19 mouse cellular contexts compared by ENCODE assay signal in genomic region chr8:90245187-90245586, GRCm38 (mm10).
DNase-seq lines count a peak whose midpoint lies in the region; ATAC-seq and TF ChIP-seq lines count a peak whose summit lies in the region.
"Had no signal": no experiment of that assay in that cellular context is flagged by ENCODE, and none has a peak within 500 bp of the region (broad histone marks: within the 10 kb centered on the region; RNA-seq: fewer than 3 reads in every experiment).

No protein-coding gene starts in this region.

- DNase-seq in embryonic facial prominence, embryonic 11.5 days (ENCODE audit: low spot score), result no peak
- DNase-seq in embryonic facial prominence, embryonic 10.5 days (ENCODE audit: low spot score), result no peak
- DNase-seq in hindbrain, postnatal 0 days (ENCODE audit: low spot score), result no peak
- no peak for DNase-seq in midbrain, postnatal 0 days (ENCODE audit: low spot score)
- DNase-seq in left cerebral cortex, postnatal 10 days (ENCODE audit: extremely low spot score in 1 of 2, low spot score in 2 of 2), result no peak
- no peak for DNase-seq in spleen, adult 12 weeks (ENCODE audit: low spot score)
- DNase-seq in heart, adult 9 months (ENCODE audit: low spot score in 2 of 2), result no peak
- DNase-seq: gastrocnemius, postnatal 10 days; lung, adult 18-20 months; lung, postnatal 4 days; right cerebral cortex, adult 18-20 months; spleen, adult 18-20 months; thymus, adult 2 months had no signal

- H3K36me3 ChIP-seq in embryonic facial prominence, embryonic 11.5 days (replicated peaks; ENCODE audit: control insufficient read depth, insufficient read depth, low read depth, low read length), result no peaks in the 10 kb centered on the region
- H3K36me3 ChIP-seq in embryonic facial prominence, embryonic 10.5 days (replicated peaks), result peaks cover 16% of the 10 kb centered on the region
- H3K36me3 ChIP-seq in forebrain, embryonic 16.5 days (ENCODE audit: control insufficient read depth, insufficient read depth), result no peaks in the 10 kb centered on the region
- peaks cover 7% of the 10 kb centered on the region; the same call in 1 of the 2 replicates for H3K36me3 ChIP-seq in hindbrain, postnatal 0 days (ENCODE audit: insufficient read depth, low read length)
- peaks cover 8% of the 10 kb centered on the region for H3K36me3 ChIP-seq in midbrain, postnatal 0 days (ENCODE audit: insufficient read depth, low read length)
- H3K36me3 ChIP-seq: G1E had no signal

- TF ChIP-seq CTCF in hindbrain, postnatal 0 days (IDR thresholded peaks at IDR 0.05; ENCODE audit: low read depth), result no peak
- TF ChIP-seq CTCF in midbrain, postnatal 0 days (IDR thresholded peaks at IDR 0.05), result no peak

- ATAC-seq in embryonic facial prominence, embryonic 11.5 days (replicated peaks; ENCODE audit: insufficient number of reproducible peaks, low FRiP score, low TSS enrichment, low read depth), result peak; percentile 19; the same call in 1 of the 2 replicates
- no peak for ATAC-seq in forebrain, embryonic 16.5 days
- no peak; the same call in 1 of the 2 replicates for ATAC-seq in hindbrain, postnatal 0 days
- ATAC-seq in midbrain, postnatal 0 days (ENCODE audit: low FRiP score), result no peak
- ATAC-seq: CD4-positive, CD25-positive, alpha-beta regulatory T cell, adult 4 months; intestine, embryonic 16.5 days had no signal

- no peak overlapping the region for H3K4me2 ChIP-seq in embryonic facial prominence, embryonic 11.5 days (ENCODE audit: low read depth, low read length)
- H3K4me2 ChIP-seq in forebrain, embryonic 16.5 days (ENCODE audit: low read length), result no peak overlapping the region
- 0 out of 2 replicates have a peak overlapping the region, but pooled peaks have one; percentile 6 for H3K4me2 ChIP-seq in hindbrain, postnatal 0 days (ENCODE audit: low read depth, low read length)
- no peak overlapping the region for H3K4me2 ChIP-seq in midbrain, postnatal 0 days (ENCODE audit: low read depth, low read length, poor library complexity, severe bottlenecking)
- H3K4me2 ChIP-seq: limb, embryonic 15.5 days; stomach, embryonic 15.5 days had no signal

- H3K4me1 ChIP-seq in embryonic facial prominence, embryonic 11.5 days (ENCODE audit: control insufficient read depth, insufficient read depth, low read length), result no peaks in the 10 kb centered on the region
- H3K4me1 ChIP-seq in embryonic facial prominence, embryonic 10.5 days, result peaks cover 20% of the 10 kb centered on the region
- H3K4me1 ChIP-seq in forebrain, embryonic 16.5 days (replicated peaks; ENCODE audit: control insufficient read depth, insufficient read depth, low read length), result peaks cover 22% of the 10 kb centered on the region
- no peaks in the 10 kb centered on the region; the same call in 1 of the 2 replicates for H3K4me1 ChIP-seq in hindbrain, postnatal 0 days (ENCODE audit: insufficient read depth, low read length)
- H3K4me1 ChIP-seq in midbrain, postnatal 0 days (ENCODE audit: insufficient read depth, low read length), result no peaks in the 10 kb centered on the region; the same call in 1 of the 2 replicates
- H3K4me1 ChIP-seq: limb, embryonic 15.5 days; stomach, embryonic 15.5 days had no signal

- 77% methylated on average over 5 of the region's 5 CpGs for WGBS in embryonic facial prominence, embryonic 11.5 days
- WGBS in embryonic facial prominence, embryonic 10.5 days, result 75% methylated on average over 5 of the region's 5 CpGs
- 25% methylated on average over 5 of the region's 5 CpGs for WGBS in forebrain, embryonic 16.5 days
- 40% methylated on average over 5 of the region's 5 CpGs for WGBS in hindbrain, postnatal 0 days
- 39% methylated on average over 5 of the region's 5 CpGs for WGBS in midbrain, postnatal 0 days

- no peak overlapping the region for H3K27ac ChIP-seq in embryonic facial prominence, embryonic 11.5 days (replicated peaks; ENCODE audit: low read depth, low read length)
- no peak overlapping the region for H3K27ac ChIP-seq in embryonic facial prominence, embryonic 10.5 days (replicated peaks)
- 0 out of 2 replicates have a peak overlapping the region, but pooled peaks have one; percentile 21 for H3K27ac ChIP-seq in forebrain, embryonic 16.5 days (ENCODE audit: low read length)
- H3K27ac ChIP-seq in hindbrain, postnatal 0 days, result no peak overlapping the region
- 0 out of 2 replicates have a peak overlapping the region, but pooled peaks have one; percentile 3 for H3K27ac ChIP-seq in midbrain, postnatal 0 days (ENCODE audit: low read depth, low read length)
- H3K27ac ChIP-seq: limb, embryonic 15.5 days; stomach, embryonic 15.5 days had no signal

- H3K9me3 ChIP-seq in embryonic facial prominence, embryonic 11.5 days (replicated peaks; ENCODE audit: control insufficient read depth, low read length), result no peaks in the 10 kb centered on the region
- no peaks in the 10 kb centered on the region for H3K9me3 ChIP-seq in embryonic facial prominence, embryonic 10.5 days
- H3K9me3 ChIP-seq in forebrain, embryonic 16.5 days (ENCODE audit: control insufficient read depth, low read length), result no peaks in the 10 kb centered on the region
- no peaks in the 10 kb centered on the region for H3K9me3 ChIP-seq in hindbrain, postnatal 0 days (ENCODE audit: low read length)
- no peaks in the 10 kb centered on the region for H3K9me3 ChIP-seq in midbrain, postnatal 0 days (ENCODE audit: low read length)
- H3K9me3 ChIP-seq: limb, embryonic 15.5 days; stomach, embryonic 15.5 days had no signal

- H3K4me3 ChIP-seq in embryonic facial prominence, embryonic 11.5 days (ENCODE audit: low read depth, low read length), result no peak overlapping the region
- H3K4me3 ChIP-seq in embryonic facial prominence, embryonic 10.5 days, result no peak overlapping the region
- no peak overlapping the region for H3K4me3 ChIP-seq in forebrain, embryonic 16.5 days (replicated peaks; ENCODE audit: low read length)
- no peak overlapping the region for H3K4me3 ChIP-seq in hindbrain, postnatal 0 days (ENCODE audit: low read length)
- no peak overlapping the region for H3K4me3 ChIP-seq in midbrain, postnatal 0 days (ENCODE audit: low read depth, low read length)
- H3K4me3 ChIP-seq: limb, embryonic 15.5 days; stomach, embryonic 15.5 days had no signal

- no peak overlapping the region for H3K9ac ChIP-seq in embryonic facial prominence, embryonic 11.5 days (replicated peaks; ENCODE audit: low read length)
- H3K9ac ChIP-seq in forebrain, embryonic 16.5 days (replicated peaks; ENCODE audit: low read depth, low read length), result no peak overlapping the region
- no peak overlapping the region for H3K9ac ChIP-seq in hindbrain, postnatal 0 days (replicated peaks; ENCODE audit: low read length)
- no peak overlapping the region for H3K9ac ChIP-seq in midbrain, postnatal 0 days (replicated peaks; ENCODE audit: low read length, poor library complexity, severe bottlenecking)
- H3K9ac ChIP-seq: limb, embryonic 15.5 days; stomach, embryonic 15.5 days had no signal

- intact Hi-C loops in left cerebral cortex, postnatal 10 days (cut with DNase I), result no loop called here

- H3K27me3 ChIP-seq in embryonic facial prominence, embryonic 11.5 days (ENCODE audit: control insufficient read depth, insufficient read depth, low read length), result no peaks in the 10 kb centered on the region
- peaks cover 7% of the 10 kb centered on the region; the same call in 1 of the 2 replicates for H3K27me3 ChIP-seq in embryonic facial prominence, embryonic 10.5 days (replicated peaks; ENCODE audit: low read depth, poor library complexity, severe bottlenecking)
- H3K27me3 ChIP-seq in forebrain, embryonic 16.5 days (replicated peaks; ENCODE audit: control insufficient read depth, insufficient read depth, low read length), result 0 out of 2 replicates have a peak, but pooled peaks cover 2% of the 10 kb centered on the region
- no peaks in the 10 kb centered on the region for H3K27me3 ChIP-seq in hindbrain, postnatal 0 days (ENCODE audit: insufficient read depth, low read length)
- no peaks in the 10 kb centered on the region for H3K27me3 ChIP-seq in midbrain, postnatal 0 days (ENCODE audit: insufficient read depth, low read length)
- H3K27me3 ChIP-seq: stomach, embryonic 15.5 days had no signal

Comparison
In these comparisons a context has a peak if more than half of its experiments do, and no peak if none do; other contexts are left out.
1. H3K27ac ChIP-seq: peak in forebrain, embryonic 16.5 days (single experiment) and midbrain, postnatal 0 days (single experiment); none in embryonic facial prominence, embryonic 11.5 days (single experiment), embryonic facial prominence, embryonic 10.5 days (single experiment) and hindbrain, postnatal 0 days (single experiment).